Mouse (Mus musculus) adrenal gland, postnatal 4 days (tissue): ENCODE results near the gene Hist1h2bg. TPM values are rescaled to one million over a fixed set of nuclear protein-coding genes. Genes with fewer than 3 reads are reported as not detected.

Experiments used
- DNase-seq, 2 experiments: peaks; one replicate each; pipeline ENCODE4 v3.0.0; 2021 to 2022; ENCODE audit warnings: low spot score in 2 of 2, mixed read lengths in 2 of 2
- microRNA-seq: library from miRNA; unstranded; fragments of <30 nt; microRNA quantifications from one replicate; pipeline ENCODE4 v1.2.0, GENCODE M21; 2021
- total RNA-seq, 2 experiments: library from RNA; stranded (reverse); gene quantifications; 2 replicates each; pipeline ENCODE4 v1.2.3; 2021

Gene Hist1h2bg
- total RNA-seq, 2 experiments from 2014 or later: 627 to 705 TPM

DNA sequence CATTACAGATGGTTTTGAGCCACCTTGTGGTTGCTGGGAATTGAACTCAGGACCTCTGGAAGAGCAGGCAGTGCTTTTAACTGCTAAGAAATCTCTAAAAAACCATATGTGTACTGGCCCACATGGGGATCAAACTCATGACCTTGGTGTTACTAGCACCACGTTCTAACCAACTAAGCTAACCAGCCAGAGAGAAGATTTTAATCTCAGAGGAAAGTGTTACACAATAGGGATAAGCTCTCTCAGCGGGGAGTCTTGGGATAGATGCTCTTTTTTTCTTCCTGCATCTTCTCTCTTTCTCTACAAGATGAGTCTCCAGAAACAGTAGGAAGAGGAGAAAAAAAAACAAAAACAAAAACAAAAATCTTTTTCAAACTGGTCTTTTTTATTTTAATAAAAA, 39.2 kb downstream of the Hist1h2bg start:
- DNase-seq: no peak

DNA sequence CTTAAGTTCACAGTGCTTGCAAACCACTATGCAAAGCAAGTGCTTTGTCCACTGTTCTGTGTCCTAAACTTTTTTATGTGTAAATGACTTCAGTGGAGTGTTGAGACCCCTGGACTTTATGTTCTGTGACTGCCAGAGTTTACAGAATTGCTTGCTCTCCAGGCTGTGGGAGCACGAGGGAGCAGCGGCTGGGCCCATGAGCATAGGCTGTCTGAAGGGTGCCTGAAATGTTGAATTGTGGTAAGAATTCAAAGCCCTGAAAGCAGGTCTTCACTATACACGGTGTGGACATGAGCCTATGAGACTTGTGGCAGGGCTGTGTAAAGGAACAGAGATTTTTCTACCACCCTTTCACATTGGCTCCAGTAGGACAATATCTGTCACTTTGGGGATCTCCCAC, 40.4 kb downstream of the Hist1h2bg start:
- no peak for DNase-seq

GRCm38 (mm10) chr13:23620056-23620732, 49.0 kb downstream of the Hist1h2bg start:
- no peak for DNase-seq

GRCm38 (mm10) chr13:23620733-23621531, 49.7 kb downstream of the Hist1h2bg start, which contains the start of gene Hist1h2be:
Gene Hist1h2be, minus strand, starts transcription at chr13:23621124.
- DNase-seq: peak; percentile 9 to 27

Small RNA genes within 50 kb of the gene (microRNA-seq; reads per million reads assigned to microRNA genes)
- not detected for gene Gm44297
- not detected for gene Gm44359
- not detected for gene Gm44394

Other genes starting within 250 kb of the Hist1h2bg start
- gene Zfp322a, start 202.2 kb upstream of the Hist1h2bg start, total RNA-seq: 10 to 100 TPM; 22.9 to 23.5 TPM
- gene Abt1, start 147.5 kb upstream of the Hist1h2bg start, total RNA-seq: 1 to 10 TPM; 7.9 to 8.9 TPM
- gene Btn1a1, start 105.5 kb upstream of the Hist1h2bg start, total RNA-seq: under 1 TPM; 0.20 to 0.87 TPM
- gene Btn2a2, start 82.5 kb upstream of the Hist1h2bg start, total RNA-seq: under 1 TPM in 1 of 2 experiments, not detected in 1; 0.17 TPM
- gene Hist1h4h, start 40.3 kb upstream of the Hist1h2bg start, total RNA-seq: 1,000 to 10,000 TPM; 1,239 to 1,302 TPM
- 100 to 1,000 TPM; 512 to 538 TPM for gene Hist1h2af, start 37.5 kb upstream of the Hist1h2bg start, total RNA-seq
- 100 to 1,000 TPM; 144 to 196 TPM for gene Hist1h3g, start 36.0 kb upstream of the Hist1h2bg start, total RNA-seq
- 10 to 100 TPM; 29.4 to 38.7 TPM for gene Hist1h2bh, start 28.0 kb upstream of the Hist1h2bg start, total RNA-seq
- 100 to 1,000 TPM; 150 to 177 TPM for gene Hist1h3f, start 27.3 kb upstream of the Hist1h2bg start, total RNA-seq
- gene Hist1h4f, start 19.7 kb upstream of the Hist1h2bg start, total RNA-seq: 100 to 1,000 TPM; 899 to 983 TPM
- 10 to 100 TPM; 48.3 to 57.6 TPM for gene Hist1h1d, start 18.1 kb upstream of the Hist1h2bg start, total RNA-seq
- gene Hist1h3e, start 9.0 kb upstream of the Hist1h2bg start, total RNA-seq: 100 to 1,000 TPM; 399 to 448 TPM
- 10 to 100 TPM; 79.7 to 95.7 TPM for gene Hist1h2ae, start 176 bp upstream of the Hist1h2bg start, total RNA-seq
- 100 to 1,000 TPM; 297 to 360 TPM for gene Hist1h2bf, start 2.8 kb downstream of the Hist1h2bg start, total RNA-seq
- gene Hist1h2ad, start 3.0 kb downstream of the Hist1h2bg start, total RNA-seq: 10 to 100 TPM; 63.5 to 64.6 TPM
- gene Hist1h3d, start 4.4 kb downstream of the Hist1h2bg start, total RNA-seq: 10 to 100 TPM; 64.3 to 80.4 TPM
- gene Hist1h4d, start 10.2 kb downstream of the Hist1h2bg start, total RNA-seq: 100 to 1,000 TPM; 413 to 478 TPM
- gene Hist1h2be, start 49.7 kb downstream of the Hist1h2bg start, total RNA-seq: 10 to 100 TPM; 40.6 to 48.5 TPM
- gene Hist1h1e, start 51.2 kb downstream of the Hist1h2bg start, total RNA-seq: 100 to 1,000 TPM; 327 to 388 TPM
- gene Hist1h2ac, start 112.6 kb downstream of the Hist1h2bg start, total RNA-seq: 10 to 100 TPM; 13.0 to 15.5 TPM
- gene Hist1h2bc, start 112.8 kb downstream of the Hist1h2bg start, total RNA-seq: 10 to 100 TPM; 92.5 to 95.2 TPM
- gene Hist1h1t, start 124.4 kb downstream of the Hist1h2bg start, total RNA-seq: 1 to 10 TPM; 1.8 to 2.2 TPM
- 100 to 1,000 TPM; 220 to 275 TPM for gene Hist1h4c, start 127.1 kb downstream of the Hist1h2bg start, total RNA-seq
- 10 to 100 TPM; 24.4 to 26.7 TPM for gene Hfe, start 139.5 kb downstream of the Hist1h2bg start, total RNA-seq
- gene Hist1h1c, start 167.4 kb downstream of the Hist1h2bg start, total RNA-seq: 100 to 1,000 TPM; 583 to 655 TPM
- 100 to 1,000 TPM; 224 to 252 TPM for gene Hist1h3c, start 174.2 kb downstream of the Hist1h2bg start, total RNA-seq
- 100 to 1,000 TPM; 268 to 325 TPM for gene Hist1h2bb, start 175.3 kb downstream of the Hist1h2bg start, total RNA-seq
- 100 to 1,000 TPM; 457 to 545 TPM for gene Hist1h2ab, start 179.7 kb downstream of the Hist1h2bg start, total RNA-seq
- 100 to 1,000 TPM; 526 to 670 TPM for gene Hist1h3b, start 180.9 kb downstream of the Hist1h2bg start, total RNA-seq
- 100 to 1,000 TPM; 436 to 510 TPM for gene Hist1h4b, start 185.6 kb downstream of the Hist1h2bg start, total RNA-seq
- gene Hist1h4a, start 189.8 kb downstream of the Hist1h2bg start, total RNA-seq: 100 to 1,000 TPM; 348 to 415 TPM
- 100 to 1,000 TPM; 459 to 527 TPM for gene Hist1h3a, start 191.0 kb downstream of the Hist1h2bg start, total RNA-seq
- gene Hist1h1a, start 192.3 kb downstream of the Hist1h2bg start, total RNA-seq: 100 to 1,000 TPM; 405 to 481 TPM
- under 1 TPM in 1 of 2 experiments, not detected in 1; 0.20 TPM for gene Trim38, start 198.5 kb downstream of the Hist1h2bg start, total RNA-seq
- 10 to 100 TPM in 1 of 2 experiments, under 1 TPM in 1; 0.53 to 10.9 TPM for gene Slc17a2, start 235.6 kb downstream of the Hist1h2bg start, total RNA-seq